Mouse (Mus musculus): ENCODE measurements at regions not wholly inside any gene's neighbourhood (a gene's known extent, or its start where the extent isn't known, plus 50 kb on each side); places are given as distances from the start of the nearest gene placed in this dataset.

GRCm38 (mm10) chr13:114523116-114523515 is 64.4 kb upstream of the Fst start:
- TF ChIP-seq EP300 (optimal IDR thresholded peaks at IDR 0.05) (no peak), CTCF (IDR thresholded peaks at IDR 0.05; ENCODE audit: low read depth) (peak; percentile 53)
